Mouse (Mus musculus): ENCODE data around the gene Fam117a. TPM values are rescaled to one million over a fixed set of nuclear protein-coding genes. Genes with fewer than 3 reads are reported as not detected.
A peak's percentile ranks its signal among the peaks of the same experiment; 100 is the strongest.

Fam117a gene
- total and polyA plus RNA-seq, 3 experiments = 49.9 to 116 TPM; not detected in 1

DNA sequence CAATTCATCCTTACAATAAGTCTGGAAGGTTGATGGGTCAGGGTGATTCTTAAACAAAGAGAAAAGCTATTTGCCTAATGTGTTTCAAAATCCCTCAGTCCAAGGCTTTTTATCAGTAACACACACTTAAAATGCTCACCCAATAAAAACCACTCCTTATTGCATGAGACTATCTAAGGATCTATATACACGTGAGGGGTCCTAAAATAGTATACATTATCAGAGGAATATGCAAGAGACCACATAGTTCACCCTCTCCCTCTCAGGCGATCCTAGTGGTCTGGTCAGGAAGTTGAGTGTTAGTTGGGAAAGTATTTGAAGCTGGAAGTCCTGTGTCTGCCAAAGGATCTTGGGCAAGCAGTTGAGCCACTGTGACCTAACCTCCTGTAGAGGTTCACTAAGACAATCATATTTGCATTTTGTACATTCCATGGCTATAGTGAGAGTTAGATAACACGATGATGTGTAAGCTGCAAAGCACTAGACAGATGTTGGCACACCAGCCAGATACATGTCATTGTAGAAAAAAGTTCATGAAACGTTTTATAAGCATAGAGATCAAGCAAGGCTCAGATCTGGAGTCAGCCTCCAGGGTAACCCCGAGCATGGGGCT lies 2.3 kb upstream of the Fam117a start (continued):
- no peak for TF ChIP-seq USF2 (IDR thresholded peaks at IDR 0.05; ENCODE audit: borderline replicate concordance in 1 of 2, insufficient read depth in 1 of 2, low read depth in 1 of 2, low read length in 2 of 2)
- peak; percentile 31; the same call in 1 of the 2 replicates for TF ChIP-seq MXI1 (IDR thresholded peaks at IDR 0.05; ENCODE audit: low read depth, low read length)
- TF ChIP-seq POLR2AphosphoS2 (IDR thresholded peaks at IDR 0.05; ENCODE audit: low read length) = no peak
- no peak for TF ChIP-seq UBTF (IDR thresholded peaks at IDR 0.05; ENCODE audit: borderline replicate concordance, insufficient read depth, low read depth, low read length)
- TF ChIP-seq ELF1 (IDR thresholded peaks at IDR 0.05; ENCODE audit: low read depth, low read length) = no peak
- no peak for TF ChIP-seq HCFC1 (IDR thresholded peaks at IDR 0.05; ENCODE audit: low read depth, low read length)
- peak; percentile 36; the same call in 1 of the 2 replicates for TF ChIP-seq SIN3A (IDR thresholded peaks at IDR 0.05; ENCODE audit: low read length)
- TF ChIP-seq USF1 (IDR thresholded peaks at IDR 0.05; ENCODE audit: low read depth, low read length) = peak; percentile 48; the same call in 1 of the 2 replicates
- TF ChIP-seq BHLHE40 (IDR thresholded peaks at IDR 0.05; ENCODE audit: borderline replicate concordance, low read depth, low read length) = peak; percentile 99
- no peak for TF ChIP-seq POLR2A (IDR thresholded peaks at IDR 0.05; ENCODE audit: control insufficient read depth in 1 of 2, insufficient read depth in 1 of 2, low read depth in 1 of 2, low read length in 2 of 2, poor library complexity in 1 of 2)
- TF ChIP-seq NELFE (IDR thresholded peaks at IDR 0.05; ENCODE audit: low read depth, low read length) = no peak
- peak in 1 of 2 experiments; percentile 44; a peak in 2 of 4 replicates for TF ChIP-seq EP300 (IDR thresholded peaks at IDR 0.05; ENCODE audit: low read depth in 1 of 2, low read length in 2 of 2)
- no peak for TF ChIP-seq MYB (IDR thresholded peaks at IDR 0.05; ENCODE audit: low read depth, low read length)
- no peak for TF ChIP-seq E2F4 (IDR thresholded peaks at IDR 0.05; ENCODE audit: borderline replicate concordance, low read depth, low read length)
- TF ChIP-seq CHD2 (IDR thresholded peaks at IDR 0.05; ENCODE audit: low read length) = no peak
- no peak for TF ChIP-seq TBP (IDR thresholded peaks at IDR 0.05; ENCODE audit: low read depth, low read length)
- no peak for TF ChIP-seq ZMIZ1 (IDR thresholded peaks at IDR 0.05; ENCODE audit: low read depth, low read length)
- peak; percentile 75; the same call in 1 of the 2 replicates for TF ChIP-seq ETS1 (IDR thresholded peaks at IDR 0.05; ENCODE audit: low read depth, low read length)
- TF ChIP-seq ZKSCAN1 (IDR thresholded peaks at IDR 0.05; ENCODE audit: low read depth, low read length) = no peak
- no peak for TF ChIP-seq ZC3H11A (IDR thresholded peaks at IDR 0.05; ENCODE audit: low read depth, low read length)
- no peak for TF ChIP-seq NRF1 (IDR thresholded peaks at IDR 0.05; ENCODE audit: insufficient read depth, low read depth, low read length, poor library complexity, severe bottlenecking)
- TF ChIP-seq TAL1 (IDR thresholded peaks at IDR 0.05; ENCODE audit: low read length) = no peak

DNA sequence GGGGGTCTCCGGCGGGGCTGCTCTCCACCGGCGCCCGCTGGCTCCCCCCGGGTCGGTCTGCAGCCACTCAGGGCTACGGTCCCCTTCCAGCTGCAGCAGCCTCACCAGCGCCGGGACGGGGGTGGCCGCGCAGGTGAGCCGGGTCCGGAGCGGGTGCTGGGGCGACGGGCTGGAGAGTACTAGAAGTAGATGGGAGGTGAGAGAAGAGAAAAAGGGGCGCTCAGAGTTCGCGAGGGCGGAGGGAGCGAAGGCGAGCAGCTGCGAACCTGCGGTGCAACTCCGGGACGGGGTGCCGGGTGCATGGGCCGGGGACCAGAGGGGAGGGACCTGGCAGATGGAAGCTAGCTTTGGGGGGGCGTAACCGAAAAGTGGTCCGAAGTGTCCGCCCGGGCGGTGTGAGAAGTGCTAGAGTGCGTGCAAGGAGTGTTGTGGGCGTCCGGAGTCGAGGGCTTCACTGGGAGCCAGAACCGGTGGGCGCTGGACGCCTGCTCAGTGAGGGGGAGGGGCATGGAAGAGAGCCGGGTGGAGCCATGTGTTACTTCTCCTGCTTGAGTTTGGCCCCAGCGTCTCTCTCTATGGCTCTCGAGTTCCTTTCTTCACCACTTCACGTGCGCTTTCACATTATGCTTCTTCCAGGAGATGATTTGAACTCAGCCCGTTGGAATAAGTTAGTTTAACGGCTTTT lies 453 bp downstream of the Fam117a start:
- Histone ChIP-seq H3K4me1 (ENCODE audit: control insufficient read depth in 1 of 2, insufficient read depth in 2 of 2, low read length in 2 of 2) (peaks cover 29 to 54% of the 10 kb centered on the region in 2 experiments), H3K9me3 (replicated peaks; ENCODE audit: insufficient read depth, low read length) (no peaks in the 10 kb centered on the region), H3K36me3 (ENCODE audit: control insufficient read depth in 1 of 2, insufficient read depth in 2 of 2, low read length in 2 of 2) (peaks cover 11 to 66% of the 10 kb centered on the region in 2 experiments), H3K4me3 (ENCODE audit: control insufficient read depth in 1 of 2, insufficient read depth in 1 of 2, low read depth in 2 of 2, low read length in 2 of 2) (peak overlapping the region; percentile 85 to 88), H3K27me3 (ENCODE audit: control insufficient read depth in 1 of 2, insufficient read depth in 2 of 2, low read length in 2 of 2) (no peaks in the 10 kb centered on the region), H3K9ac (ENCODE audit: control insufficient read depth, low read depth, low read length, poor library complexity, severe bottlenecking) (peak overlapping the region; percentile 86), H3K27ac (ENCODE audit: control insufficient read depth, low read depth, low read length) (peak overlapping the region; percentile 92), H3K79me2 (ENCODE audit: control insufficient read depth, insufficient read depth, low read length, poor library complexity) (peaks cover 45% of the 10 kb centered on the region)
- peak; percentile 90 for DNase-seq (ENCODE audit: low read depth, low spot score)
- TF ChIP-seq HCFC1 (IDR thresholded peaks at IDR 0.05; ENCODE audit: low read depth, low read length) (peak; percentile 30; the same call in 1 of the 2 replicates), MAZ (IDR thresholded peaks at IDR 0.05; ENCODE audit: low read depth, low read length) (no peak; the same call in 1 of the 2 replicates), ZKSCAN1 (IDR thresholded peaks at IDR 0.05; ENCODE audit: low read depth, low read length) (no peak), ZC3H11A (IDR thresholded peaks at IDR 0.05; ENCODE audit: low read depth, low read length) (no peak), UBTF (IDR thresholded peaks at IDR 0.05; ENCODE audit: borderline replicate concordance, insufficient read depth, low read depth, low read length) (0 out of 2 replicates have a peak, but pooled peaks have one; percentile 80), ELF1 (IDR thresholded peaks at IDR 0.05; ENCODE audit: low read depth, low read length) (no peak), ETS1 (IDR thresholded peaks at IDR 0.05; ENCODE audit: low read depth, low read length) (0 out of 2 replicates have a peak, but pooled peaks have one; percentile 21), MYC (IDR thresholded peaks at IDR 0.05; ENCODE audit: low read depth, low read length) (peak; percentile 89), NELFE (IDR thresholded peaks at IDR 0.05; ENCODE audit: low read depth, low read length) (peak; percentile 11; the same call in 1 of the 2 replicates), JUND (IDR thresholded peaks at IDR 0.05; ENCODE audit: low read depth, low read length) (no peak), MAX (IDR thresholded peaks at IDR 0.05; ENCODE audit: low read length) (peak; percentile 83), MAFK (IDR thresholded peaks at IDR 0.05; ENCODE audit: borderline replicate concordance, low read depth, low read length) (no peak), SIN3A (IDR thresholded peaks at IDR 0.05; ENCODE audit: low read length) (peak; percentile 86), BHLHE40 (IDR thresholded peaks at IDR 0.05; ENCODE audit: borderline replicate concordance, low read depth, low read length) (peak; percentile 54; the same call in 1 of the 2 replicates), TCF12 (IDR thresholded peaks at IDR 0.05; ENCODE audit: low read depth, low read length) (peak; percentile 1; the same call in 1 of the 2 replicates), USF1 (IDR thresholded peaks at IDR 0.05; ENCODE audit: low read depth, low read length) (peak; percentile 35; the same call in 1 of the 2 replicates), POLR2A (IDR thresholded peaks at IDR 0.05; ENCODE audit: control insufficient read depth in 1 of 2, insufficient read depth in 1 of 2, low read depth in 1 of 2, low read length in 2 of 2, poor library complexity in 1 of 2) (peak in 1 of 2 experiments; percentile 52; a peak in 2 of 4 replicates), MXI1 (IDR thresholded peaks at IDR 0.05; ENCODE audit: low read depth, low read length) (peak; percentile 98), TBP (IDR thresholded peaks at IDR 0.05; ENCODE audit: low read depth, low read length) (0 out of 2 replicates have a peak, but pooled peaks have one; percentile 20), GATA1 (IDR thresholded peaks at IDR 0.05; ENCODE audit: low read depth, low read length) (no peak)
